Mouse (Mus musculus): ENCODE data around the gene Cnih3. TPM values are rescaled to one million over a fixed set of nuclear protein-coding genes. Genes with fewer than 3 reads are reported as not detected.

The Cnih3 gene
- polyA plus RNA-seq, 1 experiment from 2014 or later = 1.2 TPM

GRCm38 (mm10) chr1:181327636-181328420 is 24.6 kb upstream of the Cnih3 start:
- 87% methylated on average over 10 of the region's 10 CpGs for WGBS
- H3K4me3 ChIP-seq = no peak overlapping the region
- 0 out of 2 replicates have a peak, but pooled peaks cover 4% of the 10 kb centered on the region for H3K4me1 ChIP-seq (replicated peaks)

GRCm38 (mm10) chr1:181329110-181329509 is 23.3 kb upstream of the Cnih3 start:
- DNase-seq (ENCODE audit: low spot score) = no peak
- no peaks in the 10 kb centered on the region for H3K36me3 ChIP-seq
- whole genome bisulfite sequencing = 85% methylated on average over 3 of the region's 3 CpGs
- H3K4me1 ChIP-seq (replicated peaks) = 0 out of 2 replicates have a peak, but pooled peaks cover 4% of the 10 kb centered on the region
- no peak overlapping the region for H3K27ac ChIP-seq
- H3K9me3 ChIP-seq = no peaks in the 10 kb centered on the region
- H3K27me3 ChIP-seq (ENCODE audit: insufficient read depth, poor library complexity, severe bottlenecking) = no peaks in the 10 kb centered on the region
- no peak overlapping the region for H3K4me3 ChIP-seq

More at GRCm38 (mm10) chr1:181327636-181328420, 24.6 kb upstream of the Cnih3 start:
- Histone ChIP-seq H3K27ac (no peak overlapping the region), H3K27me3 (ENCODE audit: insufficient read depth, poor library complexity, severe bottlenecking) (no peaks in the 10 kb centered on the region), H3K36me3 (no peaks in the 10 kb centered on the region), H3K9me3 (no peaks in the 10 kb centered on the region)
- DNase-seq (ENCODE audit: low spot score) = no peak

DNA sequence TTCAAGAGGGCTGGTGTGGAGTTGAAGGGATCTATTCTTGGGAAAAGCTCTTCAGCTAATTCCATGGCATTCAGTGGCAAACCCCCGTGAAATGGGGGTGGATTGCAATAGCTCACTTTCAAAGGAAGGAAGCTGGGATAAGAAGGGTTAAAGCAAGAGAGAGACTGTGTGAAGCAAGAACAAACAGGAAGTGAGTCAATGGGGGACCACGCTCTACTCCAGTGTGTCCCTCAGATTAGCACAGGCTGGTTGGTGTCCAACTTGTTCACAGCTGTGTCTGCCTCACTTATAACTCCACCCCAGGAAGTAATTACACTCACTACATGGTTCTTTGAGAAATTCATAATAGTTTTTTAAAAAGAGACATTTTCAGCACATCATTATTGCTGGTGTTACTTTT is 19.8 kb upstream of the Cnih3 start:
- Histone ChIP-seq H3K9me3 (0 out of 2 replicates have a peak, but pooled peaks cover 3% of the 10 kb centered on the region), H3K4me1 (replicated peaks) (0 out of 2 replicates have a peak, but pooled peaks cover 4% of the 10 kb centered on the region), H3K4me3 (no peak overlapping the region), H3K27ac (no peak overlapping the region), H3K36me3 (no peaks in the 10 kb centered on the region), H3K27me3 (ENCODE audit: insufficient read depth, poor library complexity, severe bottlenecking) (no peaks in the 10 kb centered on the region)
- 53% methylated on average over 2 of the region's 2 CpGs for WGBS
- no peak for DNase-seq (ENCODE audit: low spot score)

DNA sequence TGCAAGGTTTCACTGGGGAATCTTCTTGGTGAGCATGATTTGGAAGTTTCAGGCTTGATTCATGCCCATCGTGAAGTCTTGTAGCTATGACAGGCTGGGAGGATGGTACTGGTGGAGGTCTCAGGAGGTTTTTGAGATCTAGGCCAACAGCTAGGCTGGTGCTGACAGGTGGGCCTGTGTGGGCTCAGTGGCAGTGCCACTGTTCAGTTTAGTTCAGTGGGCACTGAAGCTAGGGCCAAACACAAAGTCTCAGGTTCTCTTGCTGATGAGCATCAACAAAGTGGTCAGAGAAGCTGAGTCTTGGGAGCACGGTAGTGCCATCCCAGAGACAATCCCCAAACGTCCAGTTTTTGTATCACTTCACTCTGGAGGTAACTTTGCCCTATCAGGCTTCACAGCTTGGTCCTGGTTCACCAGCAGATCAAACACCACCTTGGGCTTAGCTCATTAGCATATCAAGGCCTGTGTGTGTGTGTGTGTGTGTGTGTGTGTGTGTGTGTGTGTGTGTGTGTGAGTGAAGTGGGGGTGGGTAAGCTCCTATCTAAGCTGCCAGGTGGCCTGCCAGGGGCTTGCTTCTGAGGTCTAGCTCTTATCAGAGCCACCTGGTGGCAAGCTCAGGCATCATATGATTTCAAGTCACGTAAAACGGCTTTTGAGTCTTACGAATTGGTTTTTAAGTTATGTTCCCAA is 18.0 kb upstream of the Cnih3 start:
- Histone ChIP-seq H3K4me1 (replicated peaks) (0 out of 2 replicates have a peak, but pooled peaks cover 4% of the 10 kb centered on the region), H3K27me3 (ENCODE audit: insufficient read depth, poor library complexity, severe bottlenecking) (no peaks in the 10 kb centered on the region), H3K4me3 (no peak overlapping the region), H3K27ac (no peak overlapping the region), H3K36me3 (no peaks in the 10 kb centered on the region), H3K9me3 (0 out of 2 replicates have a peak, but pooled peaks cover 3% of the 10 kb centered on the region)
- DNase-seq (ENCODE audit: low spot score) = no peak
- 86% methylated on average over 6 of the region's 6 CpGs for WGBS

DNA sequence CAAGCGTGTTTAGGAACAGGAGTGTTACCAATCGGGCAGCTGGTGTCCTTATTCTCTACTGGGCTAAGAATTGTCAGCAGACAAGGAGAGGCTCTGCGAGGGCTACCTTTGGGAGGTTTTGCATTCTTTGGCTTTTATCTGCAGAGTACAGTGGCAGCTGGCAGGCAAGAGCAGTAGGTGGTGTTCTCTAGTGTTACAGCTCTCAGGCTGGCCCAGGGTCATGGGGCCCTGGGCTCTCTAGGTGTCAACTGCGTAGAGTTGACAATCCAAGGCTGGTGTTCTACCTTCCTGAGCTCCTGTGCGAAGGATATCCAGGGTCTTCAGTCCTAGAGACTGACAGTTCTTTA is 17.4 kb upstream of the Cnih3 start:
- no peak for DNase-seq (ENCODE audit: low spot score)
- Histone ChIP-seq H3K27me3 (ENCODE audit: insufficient read depth, poor library complexity, severe bottlenecking) (no peaks in the 10 kb centered on the region), H3K4me1 (replicated peaks) (0 out of 2 replicates have a peak, but pooled peaks cover 4% of the 10 kb centered on the region), H3K36me3 (no peaks in the 10 kb centered on the region), H3K4me3 (no peak overlapping the region), H3K9me3 (0 out of 2 replicates have a peak, but pooled peaks cover 3% of the 10 kb centered on the region), H3K27ac (no peak overlapping the region)
- WGBS = 89% methylated on average over 5 of the region's 5 CpGs

DNA sequence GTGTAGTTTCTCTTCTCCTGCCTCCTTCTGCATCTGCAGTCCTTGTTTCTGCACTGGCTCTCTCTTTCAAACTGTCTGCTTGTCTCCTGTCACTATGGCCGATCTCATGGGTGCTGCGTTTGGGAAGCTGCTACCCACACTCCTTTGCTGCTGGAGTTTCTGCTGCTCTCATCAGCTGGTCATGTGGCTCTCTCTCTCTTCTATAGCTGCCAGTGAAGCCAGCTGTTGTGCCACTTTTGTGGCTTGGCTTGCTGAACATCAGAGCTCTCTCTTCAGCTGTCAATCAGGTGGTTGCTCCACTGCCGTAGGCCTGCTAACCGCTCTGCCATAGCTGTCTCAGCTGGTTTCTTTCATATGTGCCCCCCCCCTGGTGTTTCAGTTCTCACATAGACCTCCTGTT is 17.0 kb upstream of the Cnih3 start:
- Histone ChIP-seq H3K36me3 (no peaks in the 10 kb centered on the region), H3K27me3 (ENCODE audit: insufficient read depth, poor library complexity, severe bottlenecking) (no peaks in the 10 kb centered on the region), H3K27ac (no peak overlapping the region; the same call in 1 of the 2 replicates), H3K9me3 (0 out of 2 replicates have a peak, but pooled peaks cover 3% of the 10 kb centered on the region), H3K4me1 (replicated peaks) (0 out of 2 replicates have a peak, but pooled peaks cover 4% of the 10 kb centered on the region), H3K4me3 (no peak overlapping the region)
- no peak for DNase-seq (ENCODE audit: low spot score)
- WGBS = 86% methylated on average over 4 of the region's 4 CpGs

DNA sequence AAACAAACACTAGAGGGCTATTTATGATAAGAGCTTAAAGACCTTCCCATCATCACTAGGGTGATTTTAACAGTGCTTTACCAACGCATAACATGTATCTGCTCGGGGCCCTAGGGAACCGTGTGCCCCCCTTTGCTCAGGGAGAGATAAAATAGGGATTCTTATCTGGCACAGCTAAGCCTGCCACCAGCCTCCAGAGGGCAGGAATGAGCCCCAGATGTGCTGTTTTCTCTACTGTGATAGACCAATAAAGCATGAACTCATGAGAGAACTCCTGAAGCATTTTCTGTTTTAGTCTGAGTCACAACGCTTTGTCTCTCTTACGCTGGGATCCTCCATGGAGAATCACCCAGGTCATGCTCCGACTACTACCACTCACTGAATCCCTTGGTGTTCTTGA is 15.6 kb upstream of the Cnih3 start:
- no peak for DNase-seq (ENCODE audit: low spot score)
- no peaks in the 10 kb centered on the region for H3K27me3 ChIP-seq (ENCODE audit: insufficient read depth, poor library complexity, severe bottlenecking)
- no peak overlapping the region for H3K4me3 ChIP-seq
- 92% methylated on average over 6 of the region's 6 CpGs for WGBS
- no peak overlapping the region for H3K27ac ChIP-seq
- H3K4me1 ChIP-seq (replicated peaks) = 0 out of 2 replicates have a peak, but pooled peaks cover 4% of the 10 kb centered on the region
- H3K9me3 ChIP-seq = 0 out of 2 replicates have a peak, but pooled peaks cover 3% of the 10 kb centered on the region
- H3K36me3 ChIP-seq = no peaks in the 10 kb centered on the region

- Histone ChIP-seq H3K27me3 (ENCODE audit: insufficient read depth, poor library complexity, severe bottlenecking) (no peaks in the 10 kb centered on the region), H3K4me3 (no peak overlapping the region), H3K9me3 (0 out of 2 replicates have a peak, but pooled peaks cover 3% of the 10 kb centered on the region), H3K36me3 (no peaks in the 10 kb centered on the region), H3K27ac (no peak overlapping the region), H3K4me1 (replicated peaks) (no peaks in the 10 kb centered on the region)
- DNase-seq (ENCODE audit: low spot score) = no peak
- WGBS = 88% methylated on average over 6 of the region's 6 CpGs
Observed at GRCm38 (mm10) chr1:181339106-181339505, 13.3 kb upstream of the Cnih3 start.

DNA sequence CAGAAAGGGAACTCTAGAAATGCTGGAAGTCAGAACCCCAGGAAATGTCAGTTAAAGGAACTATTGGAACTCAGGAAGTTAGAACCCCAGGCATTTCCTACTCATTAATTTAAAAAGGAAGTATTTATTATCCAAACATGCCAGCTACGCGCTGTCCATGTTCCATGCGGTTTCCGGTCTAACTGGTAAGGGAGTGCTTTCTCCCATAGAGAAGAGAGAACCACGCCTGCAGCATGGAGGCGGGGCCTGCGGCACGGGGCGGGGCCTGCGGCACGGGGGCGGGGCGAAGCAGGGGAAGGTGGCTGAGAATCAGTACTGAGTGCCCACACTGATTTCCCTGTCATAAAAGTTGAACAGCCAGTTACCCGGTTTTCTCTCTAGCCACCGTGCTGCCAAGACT is 6.9 kb upstream of the Cnih3 start:
- H3K9me3 ChIP-seq = no peaks in the 10 kb centered on the region
- no peaks in the 10 kb centered on the region for H3K36me3 ChIP-seq
- no peak for DNase-seq (ENCODE audit: low spot score)
- peaks cover 4% of the 10 kb centered on the region for H3K4me1 ChIP-seq (replicated peaks)
- H3K4me3 ChIP-seq = no peak overlapping the region
- H3K27ac ChIP-seq = no peak overlapping the region
- peaks cover 28% of the 10 kb centered on the region for H3K27me3 ChIP-seq (ENCODE audit: insufficient read depth, poor library complexity, severe bottlenecking)
- 34% methylated on average over 15 of the region's 15 CpGs for WGBS

- Histone ChIP-seq H3K9me3 (no peaks in the 10 kb centered on the region), H3K36me3 (no peaks in the 10 kb centered on the region), H3K27me3 (ENCODE audit: insufficient read depth, poor library complexity, severe bottlenecking) (peaks cover 78% of the 10 kb centered on the region), H3K4me3 (peak overlapping the region; percentile 70), H3K4me1 (replicated peaks) (peaks cover 24% of the 10 kb centered on the region), H3K27ac (peak overlapping the region; percentile 89)
- no peak for DNase-seq (ENCODE audit: low spot score)
- 3% methylated on average over 3 of the region's 3 CpGs for WGBS
Observed at GRCm38 (mm10) chr1:181352043-181352366, 423 bp upstream of the Cnih3 start.

GRCm38 (mm10) chr1:181353200-181354097 is 1.0 kb downstream of the Cnih3 start:
- H3K36me3 ChIP-seq = no peaks in the 10 kb centered on the region
- WGBS = 2% methylated on average over 33 of the region's 33 CpGs
- peak overlapping the region; percentile 89 for H3K27ac ChIP-seq
- DNase-seq (ENCODE audit: low spot score) = no peak
- no peaks in the 10 kb centered on the region for H3K9me3 ChIP-seq
- H3K27me3 ChIP-seq (ENCODE audit: insufficient read depth, poor library complexity, severe bottlenecking) = peaks cover 66% of the 10 kb centered on the region
- H3K4me3 ChIP-seq = peak overlapping the region; percentile 70
- H3K4me1 ChIP-seq (replicated peaks) = peaks cover 28% of the 10 kb centered on the region

DNA sequence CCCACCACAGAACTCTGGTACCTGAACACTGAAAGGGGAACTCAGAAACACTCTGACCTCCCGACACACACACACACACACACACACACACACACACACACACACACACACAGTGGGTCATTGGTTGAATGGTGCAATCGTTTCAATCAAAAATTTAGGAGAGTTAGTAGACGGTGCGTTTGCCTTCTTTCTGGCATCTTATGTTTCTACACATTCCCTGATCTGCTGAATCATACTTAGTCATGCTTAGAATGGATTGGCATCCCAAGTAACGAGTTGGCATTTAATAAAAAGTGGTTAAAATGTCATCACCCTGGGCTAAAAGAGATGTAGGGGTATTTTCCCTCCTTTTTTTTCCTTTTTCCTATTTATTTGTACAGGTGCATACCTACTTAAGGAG is 3.3 kb downstream of the Cnih3 start:
- Histone ChIP-seq H3K4me1 (replicated peaks) (peaks cover 28% of the 10 kb centered on the region), H3K27me3 (ENCODE audit: insufficient read depth, poor library complexity, severe bottlenecking) (peaks cover 52% of the 10 kb centered on the region)
- 82% methylated on average over 5 of the region's 5 CpGs for WGBS

More for the DNA sequence above, 3.3 kb downstream of the Cnih3 start:
- H3K36me3 ChIP-seq = no peaks in the 10 kb centered on the region
- H3K27ac ChIP-seq = no peak overlapping the region
- H3K9me3 ChIP-seq = peaks cover 8% of the 10 kb centered on the region; the same call in 1 of the 2 replicates
- no peak for DNase-seq (ENCODE audit: low spot score)
- no peak overlapping the region for H3K4me3 ChIP-seq
